Mouse (Mus musculus): ENCODE measurements around the gene Wnt6. TPM values are rescaled to one million over a fixed set of nuclear protein-coding genes. Genes with fewer than 3 reads are reported as not detected.

Wnt6 gene
- polyA plus RNA-seq, 1 experiment from 2014 or later = 0.12 TPM

GRCm38 (mm10) chr1:74801631-74802140, 30.0 kb downstream of the Wnt6 start:
- WGBS (ENCODE audit: insufficient replicate concordance) = 28% methylated on average over 6 of the region's 6 CpGs
- H3K9ac ChIP-seq (replicated peaks) = no peak overlapping the region
- H3K36me3 ChIP-seq (replicated peaks; ENCODE audit: insufficient read depth, low read length) = no peaks in the 10 kb centered on the region
- no peaks in the 10 kb centered on the region for H3K9me3 ChIP-seq (ENCODE audit: low read length)
- H3K27ac ChIP-seq (ENCODE audit: low read depth) = no peak overlapping the region
- H3K27me3 ChIP-seq (ENCODE audit: insufficient read depth, low read length) = peaks cover 95% of the 10 kb centered on the region
- peaks cover 13% of the 10 kb centered on the region for H3K4me1 ChIP-seq (ENCODE audit: insufficient read depth)
- no peak for DNase-seq
- no peak for TF ChIP-seq CTCF (IDR thresholded peaks at IDR 0.05; ENCODE audit: low read depth)
- TF ChIP-seq EP300 (IDR thresholded peaks at IDR 0.05; ENCODE audit: low read depth) = no peak
- ATAC-seq = no peak
- H3K4me3 ChIP-seq (ENCODE audit: low read depth, low read length) = no peak overlapping the region
- no peak overlapping the region for H3K4me2 ChIP-seq (ENCODE audit: low read depth, low read length)

GRCm38 (mm10) chr1:74802795-74803656, 31.3 kb downstream of the Wnt6 start:
- Histone ChIP-seq H3K27me3 (ENCODE audit: insufficient read depth, low read length) (peaks cover 96% of the 10 kb centered on the region), H3K9ac (replicated peaks) (no peak overlapping the region), H3K4me3 (ENCODE audit: low read depth, low read length) (peak overlapping the region; percentile 24), H3K4me2 (ENCODE audit: low read depth, low read length) (peak overlapping the region; percentile 63), H3K36me3 (replicated peaks; ENCODE audit: insufficient read depth, low read length) (no peaks in the 10 kb centered on the region), H3K9me3 (ENCODE audit: low read length) (no peaks in the 10 kb centered on the region), H3K4me1 (ENCODE audit: insufficient read depth) (peaks cover 20% of the 10 kb centered on the region), H3K27ac (ENCODE audit: low read depth) (no peak overlapping the region)
- WGBS (ENCODE audit: insufficient replicate concordance) = 1% methylated on average over 57 of the region's 57 CpGs
- DNase-seq = peak; percentile 72
- TF ChIP-seq CTCF (IDR thresholded peaks at IDR 0.05; ENCODE audit: low read depth) (peak; percentile 66), EP300 (IDR thresholded peaks at IDR 0.05; ENCODE audit: low read depth) (no peak)
- peak; percentile 48 for ATAC-seq

DNA sequence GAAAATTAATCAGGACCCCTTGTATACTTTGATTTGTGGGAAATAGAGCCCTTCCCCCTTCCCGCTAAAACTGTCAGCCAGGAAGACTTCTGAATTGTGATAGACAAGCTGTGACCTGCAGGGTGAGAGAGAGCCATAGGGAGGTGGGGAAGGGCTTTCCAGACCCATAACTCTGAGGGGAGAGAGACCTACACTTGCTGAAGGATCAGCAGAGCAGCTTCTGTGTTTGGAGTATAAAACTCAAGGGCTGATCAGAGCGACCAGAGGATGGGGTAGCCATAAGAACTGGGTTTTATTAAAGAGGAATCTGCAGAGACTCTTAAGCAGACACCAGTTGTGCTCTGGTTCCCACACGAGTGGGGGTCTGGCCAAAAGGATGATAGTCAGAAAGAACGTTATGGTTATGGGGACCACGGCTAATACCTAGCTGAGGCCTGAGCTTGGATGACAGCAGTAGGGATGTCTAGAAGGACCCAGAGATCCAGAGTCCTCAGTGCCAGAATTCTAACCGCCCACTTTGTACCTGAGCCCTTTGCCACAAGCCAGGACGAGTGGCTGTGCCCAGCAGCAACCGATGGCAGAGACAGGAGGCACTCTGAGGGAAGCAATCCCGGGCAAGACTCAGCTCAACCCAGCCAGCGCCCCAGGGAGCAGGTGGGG, 32.6 kb downstream of the Wnt6 start:
- TF ChIP-seq EP300 (IDR thresholded peaks at IDR 0.05; ENCODE audit: low read depth) = no peak
- no peak for TF ChIP-seq CTCF (IDR thresholded peaks at IDR 0.05; ENCODE audit: low read depth)
- H3K36me3 ChIP-seq (replicated peaks; ENCODE audit: insufficient read depth, low read length) = no peaks in the 10 kb centered on the region
- peaks cover 20% of the 10 kb centered on the region for H3K4me1 ChIP-seq (ENCODE audit: insufficient read depth)
- no peak overlapping the region for H3K4me3 ChIP-seq (ENCODE audit: low read depth, low read length)
- ATAC-seq (no peak), DNase-seq (no peak)
- no peaks in the 10 kb centered on the region for H3K9me3 ChIP-seq (ENCODE audit: low read length)
- no peak overlapping the region for H3K4me2 ChIP-seq (ENCODE audit: low read depth, low read length)
- peaks cover 97% of the 10 kb centered on the region for H3K27me3 ChIP-seq (ENCODE audit: insufficient read depth, low read length)
- no peak overlapping the region for H3K27ac ChIP-seq (ENCODE audit: low read depth)
- H3K9ac ChIP-seq (replicated peaks) = no peak overlapping the region
- WGBS (ENCODE audit: insufficient replicate concordance) = 3% methylated on average over 10 of the region's 10 CpGs

DNA sequence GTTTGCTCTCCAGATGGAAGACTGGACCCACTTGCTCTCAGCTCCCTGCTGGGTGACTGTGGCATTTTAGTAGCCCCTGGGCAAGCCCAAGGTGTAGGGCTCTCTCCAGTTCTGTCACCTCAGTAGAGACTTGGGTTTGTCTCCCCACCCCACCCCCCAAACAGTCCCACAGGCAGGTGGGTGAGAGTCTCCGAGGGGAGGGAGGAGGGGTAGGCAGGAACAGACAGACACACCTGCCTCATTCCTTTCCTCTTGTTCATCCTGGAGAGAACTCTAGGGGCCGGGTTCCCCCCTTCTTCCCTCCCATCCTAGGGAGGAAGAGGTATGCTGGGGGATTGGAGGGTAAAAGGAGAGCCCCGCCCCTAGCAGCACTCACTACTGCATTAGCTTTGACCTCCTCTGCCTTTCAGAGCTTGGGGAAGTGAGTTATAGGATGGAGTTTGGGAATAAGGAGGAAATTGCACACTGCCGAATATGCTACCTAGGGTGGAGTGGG, 33.7 kb downstream of the Wnt6 start:
- DNase-seq = no peak
- Histone ChIP-seq H3K4me2 (ENCODE audit: low read depth, low read length) (no peak overlapping the region), H3K9me3 (ENCODE audit: low read length) (no peaks in the 10 kb centered on the region), H3K4me1 (ENCODE audit: insufficient read depth) (peaks cover 20% of the 10 kb centered on the region), H3K36me3 (replicated peaks; ENCODE audit: insufficient read depth, low read length) (no peaks in the 10 kb centered on the region), H3K27me3 (ENCODE audit: insufficient read depth, low read length) (peaks cover 96% of the 10 kb centered on the region), H3K27ac (ENCODE audit: low read depth) (no peak overlapping the region), H3K9ac (replicated peaks) (no peak overlapping the region), H3K4me3 (ENCODE audit: low read depth, low read length) (no peak overlapping the region)
- ATAC-seq = no peak
- TF ChIP-seq CTCF (IDR thresholded peaks at IDR 0.05; ENCODE audit: low read depth) = no peak
- TF ChIP-seq EP300 (IDR thresholded peaks at IDR 0.05; ENCODE audit: low read depth) = no peak
- WGBS (ENCODE audit: insufficient replicate concordance) = 12% methylated on average over 4 of the region's 4 CpGs

DNA sequence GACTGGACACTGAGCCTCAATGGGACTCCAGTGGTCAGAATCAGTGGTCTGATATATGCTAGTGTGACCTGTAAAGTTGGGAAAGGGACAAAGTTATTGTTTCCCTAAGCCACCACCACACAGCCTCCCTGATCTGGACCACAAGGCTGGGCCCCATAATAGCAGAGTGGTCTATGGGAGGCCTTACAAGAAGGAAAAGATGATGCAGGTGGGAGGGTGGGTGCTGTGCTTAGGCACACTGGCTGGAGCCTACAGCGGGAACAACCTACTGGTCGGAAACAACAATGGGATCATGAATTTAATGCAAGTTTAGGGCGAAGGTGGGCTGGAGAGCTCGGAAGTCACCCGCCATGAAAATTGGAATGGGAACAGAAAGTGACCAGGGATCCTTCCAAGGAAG, 34.2 kb downstream of the Wnt6 start:
- DNase-seq = no peak
- H3K9me3 ChIP-seq (ENCODE audit: low read length) = no peaks in the 10 kb centered on the region
- TF ChIP-seq CTCF (IDR thresholded peaks at IDR 0.05; ENCODE audit: low read depth) = no peak
- no peak for TF ChIP-seq EP300 (IDR thresholded peaks at IDR 0.05; ENCODE audit: low read depth)
- H3K4me1 ChIP-seq (ENCODE audit: insufficient read depth) = peaks cover 20% of the 10 kb centered on the region
- H3K9ac ChIP-seq (replicated peaks) = no peak overlapping the region
- H3K36me3 ChIP-seq (replicated peaks; ENCODE audit: insufficient read depth, low read length) = no peaks in the 10 kb centered on the region
- no peak overlapping the region for H3K4me2 ChIP-seq (ENCODE audit: low read depth, low read length)
- ATAC-seq = no peak
- WGBS (ENCODE audit: insufficient replicate concordance) = 11% methylated on average over 5 of the region's 5 CpGs
- H3K4me3 ChIP-seq (ENCODE audit: low read depth, low read length) = no peak overlapping the region
- peaks cover 91% of the 10 kb centered on the region for H3K27me3 ChIP-seq (ENCODE audit: insufficient read depth, low read length)
- H3K27ac ChIP-seq (ENCODE audit: low read depth) = no peak overlapping the region

All from liver, postnatal 0 days (tissue).